In genomic region chr16:91166866-91167265, GRCm38 (mm10) we compare ENCODE assay signal across 9 mouse cellular contexts. TPM values are rescaled to one million over a fixed set of nuclear protein-coding genes. Genes with fewer than 3 reads are reported as not detected.
A peak's percentile ranks its signal among the peaks of the same experiment; 100 is the strongest.
DNase-seq lines count a peak whose midpoint lies in the region; ATAC-seq and TF ChIP-seq lines count a peak whose summit lies in the region.
"Had no signal": no experiment of that assay in that cellular context is flagged by ENCODE, and none has a peak within 500 bp of the region (broad histone marks: within the 10 kb centered on the region; RNA-seq: fewer than 3 reads in every experiment).

No protein-coding gene starts in this region.

- H3K9ac ChIP-seq in intestine, postnatal 0 days (ENCODE audit: low read depth, low read length), result no peak overlapping the region
- H3K9ac ChIP-seq in intestine, embryonic 15.5 days, result no peak overlapping the region
- H3K9ac ChIP-seq in liver, postnatal 0 days (replicated peaks), result no peak overlapping the region

- peak; percentile 82 for TF ChIP-seq CTCF in intestine, postnatal 0 days (IDR thresholded peaks at IDR 0.05; ENCODE audit: low read depth)
- peak; percentile 68 for TF ChIP-seq CTCF in liver, postnatal 0 days (IDR thresholded peaks at IDR 0.05; ENCODE audit: low read depth)

- peaks cover 20% of the 10 kb centered on the region for H3K27me3 ChIP-seq in intestine, postnatal 0 days (replicated peaks; ENCODE audit: control insufficient read depth, insufficient read depth, low read length)
- H3K27me3 ChIP-seq in intestine, embryonic 15.5 days (replicated peaks), result peaks cover 12% of the 10 kb centered on the region; the same call in 1 of the 2 replicates
- H3K27me3 ChIP-seq in liver, postnatal 0 days (ENCODE audit: insufficient read depth, low read length), result peaks cover 9% of the 10 kb centered on the region
- no peaks in the 10 kb centered on the region for H3K27me3 ChIP-seq in splenic B cell, adult 2 months (ENCODE audit: control insufficient read depth, insufficient read depth, low read length, poor library complexity, severe bottlenecking)

- no peak overlapping the region for H3K4me3 ChIP-seq in intestine, postnatal 0 days (ENCODE audit: low read depth, low read length)
- no peak overlapping the region for H3K4me3 ChIP-seq in intestine, embryonic 15.5 days (replicated peaks)
- H3K4me3 ChIP-seq in liver, postnatal 0 days (ENCODE audit: low read depth, low read length), result no peak overlapping the region

- no peaks in the 10 kb centered on the region for H3K9me3 ChIP-seq in intestine, postnatal 0 days (ENCODE audit: control insufficient read depth)
- H3K9me3 ChIP-seq in intestine, embryonic 15.5 days, result no peaks in the 10 kb centered on the region
- H3K9me3 ChIP-seq in liver, postnatal 0 days (ENCODE audit: low read length), result no peaks in the 10 kb centered on the region

- no peaks in the 10 kb centered on the region for H3K4me1 ChIP-seq in intestine, postnatal 0 days (replicated peaks; ENCODE audit: control insufficient read depth, insufficient read depth, low read length)
- H3K4me1 ChIP-seq in intestine, embryonic 15.5 days (replicated peaks), result no peaks in the 10 kb centered on the region; the same call in 1 of the 2 replicates
- 0 out of 2 replicates have a peak, but pooled peaks cover 4% of the 10 kb centered on the region for H3K4me1 ChIP-seq in liver, postnatal 0 days (ENCODE audit: insufficient read depth)

- no peak overlapping the region for H3K27ac ChIP-seq in intestine, postnatal 0 days (ENCODE audit: low read depth, low read length)
- no peak overlapping the region for H3K27ac ChIP-seq in intestine, embryonic 15.5 days
- no peak overlapping the region for H3K27ac ChIP-seq in liver, postnatal 0 days (ENCODE audit: low read depth)

- peak; percentile 44 for DNase-seq in NIH3T3 (ENCODE audit: low read depth)
- DNase-seq in cerebellum, postnatal 25 days, result peak; percentile 34 to 72
- DNase-seq in liver, postnatal 0 days, result peak; percentile 30
- peak; percentile 13 for DNase-seq in splenic B cell, adult 2 months (ENCODE audit: low read depth, low spot score)
- DNase-seq in spleen, adult 12 weeks (ENCODE audit: low spot score), result no peak

- H3K4me2 ChIP-seq in intestine, postnatal 0 days (replicated peaks; ENCODE audit: low read depth), result no peak overlapping the region
- no peak overlapping the region for H3K4me2 ChIP-seq in intestine, embryonic 15.5 days (replicated peaks)
- no peak overlapping the region for H3K4me2 ChIP-seq in liver, postnatal 0 days (ENCODE audit: low read depth, low read length)

- ATAC-seq in intestine, postnatal 0 days, result no peak
- no peak for ATAC-seq in intestine, embryonic 15.5 days
- ATAC-seq in hematopoietic stem cell, adult 5-6 weeks (replicated peaks in 1 of 2; ENCODE audit: insufficient read depth in 1 of 2, low FRiP score in 2 of 2, low TSS enrichment in 1 of 2, low read depth in 1 of 2, poor library complexity in 2 of 2, severe bottlenecking in 2 of 2), result peak; percentile 25 to 60; a peak in 2 of 4 replicates
- no peak for ATAC-seq in liver, postnatal 0 days

- no peak for TF ChIP-seq EP300 in liver, postnatal 0 days (IDR thresholded peaks at IDR 0.05; ENCODE audit: low read depth)

- H3K36me3 ChIP-seq in intestine, postnatal 0 days (ENCODE audit: control insufficient read depth, insufficient read depth), result no peaks in the 10 kb centered on the region
- H3K36me3 ChIP-seq in intestine, embryonic 15.5 days, result no peaks in the 10 kb centered on the region
- H3K36me3 ChIP-seq in liver, postnatal 0 days (replicated peaks; ENCODE audit: insufficient read depth, low read length), result no peaks in the 10 kb centered on the region
- H3K36me3 ChIP-seq in splenic B cell, adult 2 months (ENCODE audit: control insufficient read depth, insufficient read depth, low read length, poor library complexity, severe bottlenecking), result no peaks in the 10 kb centered on the region

RNA-seq across cellular contexts. Expression of gene Olig2, which starts 58.4 kb away (rescaled TPM):
- not detected in 2 replicates for polyA plus RNA-seq in intestine, postnatal 0 days (2015; fragmentation: Nextera tagmentation; extraction: Ambion mirVana)
- not detected in 2 replicates for polyA plus RNA-seq in intestine, embryonic 15.5 days (2015; fragmentation: Nextera tagmentation; extraction: Ambion mirVana)
- total RNA-seq in hematopoietic stem cell, adult 5-6 weeks (2017), result not detected in 2 replicates
- polyA plus RNA-seq in liver, postnatal 0 days (2015; fragmentation: Nextera tagmentation; extraction: Ambion mirVana), result not detected in 2 replicates
- polyA plus RNA-seq: limb, embryonic 11.5 days had no signal

Comparison
In these comparisons a context has a peak if more than half of its experiments do, and no peak if none do; other contexts are left out.
1. ATAC-seq: peak in hematopoietic stem cell, adult 5-6 weeks (2 of 2); none in intestine, postnatal 0 days (single experiment), intestine, embryonic 15.5 days (single experiment) and liver, postnatal 0 days (single experiment).